Mouse (Mus musculus): ENCODE measurements around the gene Chst10. TPM values are rescaled to one million over a fixed set of nuclear protein-coding genes. Genes with fewer than 3 reads are reported as not detected.

Chst10 gene
- 1.3 and 1.8 TPM in 2 replicates for polyA plus RNA-seq (2015; fragmentation: Nextera tagmentation; extraction: Ambion mirVana)

DNA sequence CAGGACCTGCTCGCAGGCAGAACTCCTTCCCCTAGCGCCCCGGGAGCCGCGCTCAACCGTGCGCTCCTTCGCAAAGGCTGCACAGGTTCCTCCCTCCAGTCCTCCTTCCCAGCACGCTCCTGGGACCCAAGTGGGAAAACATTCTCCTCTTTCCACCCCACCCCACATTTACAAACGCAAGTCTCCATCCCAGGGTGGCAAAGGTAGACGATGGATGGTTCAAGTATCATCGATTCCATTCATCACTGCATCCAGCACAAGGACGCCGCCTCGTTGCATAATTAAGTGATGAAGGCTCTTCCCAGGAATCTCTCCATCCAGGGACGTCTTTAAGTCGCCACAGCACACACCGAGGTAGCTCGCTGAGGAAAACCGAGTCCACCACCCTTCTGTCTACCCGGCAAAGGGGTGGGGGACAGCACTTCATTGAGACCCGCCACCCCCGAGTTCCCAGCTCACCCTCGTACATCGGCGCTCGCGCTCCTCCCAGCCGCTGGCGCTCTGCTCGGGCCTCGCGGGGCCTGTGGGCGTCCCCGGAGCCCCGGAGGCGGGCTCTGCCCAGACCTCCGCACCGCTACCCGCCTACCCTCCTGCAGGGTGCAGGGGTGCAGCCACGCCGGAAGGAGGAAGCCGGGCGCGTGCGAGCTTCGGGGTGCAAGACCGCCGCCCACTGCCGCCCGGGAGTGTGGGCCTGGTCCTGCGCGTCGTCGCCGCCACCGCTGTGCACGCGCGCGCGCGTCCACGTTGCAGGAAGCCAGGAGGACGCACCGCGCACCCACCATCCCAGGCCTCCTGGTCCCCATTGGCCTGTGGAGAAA, at the start of gene Chst10:
TSS of gene Chst10 (minus strand) at position 731 of the 818 bp plus-strand sequence.
- peaks cover 2% of the 10 kb centered on the region; the same call in 1 of the 2 replicates for H3K4me1 ChIP-seq (replicated peaks; ENCODE audit: control insufficient read depth, insufficient read depth)
- no peaks in the 10 kb centered on the region for H3K9me3 ChIP-seq (ENCODE audit: control insufficient read depth, low read length)
- no peaks in the 10 kb centered on the region for H3K36me3 ChIP-seq (ENCODE audit: control insufficient read depth, insufficient read depth, low read length)
- 0 out of 2 replicates have a peak within 1 kb of the TSS, but pooled peaks have one; percentile 1 for H3K27ac ChIP-seq (replicated peaks)
- under 1% methylated on average over 56 of the region's 67 CpGs for WGBS
- no peaks in the 10 kb centered on the region for H3K27me3 ChIP-seq (ENCODE audit: control insufficient read depth, insufficient read depth, low read length)
- DNase-seq (ENCODE audit: low spot score) (peak; percentile 71), ATAC-seq (ENCODE audit: low FRiP score, low TSS enrichment) (peak; percentile 80)
- TF ChIP-seq EP300 (optimal IDR thresholded peaks at IDR 0.05), result no peak
- peak; percentile 17; the same call in 1 of the 2 replicates for TF ChIP-seq CTCF (IDR thresholded peaks at IDR 0.05; ENCODE audit: low read depth)
- H3K4me2 ChIP-seq (replicated peaks; ENCODE audit: low read depth), result peak within 1 kb of the TSS; percentile 88
- H3K4me3 ChIP-seq (ENCODE audit: low read depth, low read length), result peak within 1 kb of the TSS; percentile 57
- H3K9ac ChIP-seq (ENCODE audit: low read length), result peak within 1 kb of the TSS; percentile 52

DNA sequence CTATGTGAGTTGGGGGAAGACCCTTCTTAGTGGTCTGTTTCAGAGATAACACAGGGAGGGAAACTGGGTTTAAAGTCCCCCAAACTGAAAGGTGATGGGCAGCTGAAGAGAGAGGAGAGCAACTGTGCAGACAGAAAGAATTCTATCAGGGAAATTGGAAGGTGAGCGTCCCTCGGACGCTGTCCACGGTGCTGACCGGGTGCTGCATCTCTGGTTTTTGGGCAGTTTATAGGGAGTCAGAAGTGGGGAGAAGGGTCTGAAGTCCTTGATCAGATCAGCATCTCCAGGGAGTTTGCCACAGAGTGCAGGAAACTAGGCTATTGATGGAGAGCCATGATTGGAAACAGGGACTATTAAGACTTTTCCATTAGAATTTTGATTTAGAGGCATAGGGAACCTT, 41.6 kb upstream of the Chst10 start:
- 2% methylated on average over 5 of the region's 5 CpGs for WGBS
- no peak for ATAC-seq (ENCODE audit: low FRiP score, low TSS enrichment)
- Histone ChIP-seq H3K36me3 (ENCODE audit: control insufficient read depth, insufficient read depth, low read length) (no peaks in the 10 kb centered on the region), H3K4me1 (replicated peaks; ENCODE audit: control insufficient read depth, insufficient read depth) (no peaks in the 10 kb centered on the region), H3K27me3 (ENCODE audit: control insufficient read depth, insufficient read depth, low read length) (no peaks in the 10 kb centered on the region), H3K4me3 (ENCODE audit: low read depth, low read length) (no peak overlapping the region), H3K27ac (replicated peaks) (no peak overlapping the region), H3K9me3 (ENCODE audit: control insufficient read depth, low read length) (no peaks in the 10 kb centered on the region), H3K4me2 (replicated peaks; ENCODE audit: low read depth) (no peak overlapping the region), H3K9ac (ENCODE audit: low read length) (no peak overlapping the region)
- TF ChIP-seq EP300 (optimal IDR thresholded peaks at IDR 0.05), result no peak
- TF ChIP-seq CTCF (IDR thresholded peaks at IDR 0.05; ENCODE audit: low read depth), result no peak
- DNase-seq (ENCODE audit: low spot score), result peak; percentile 36

DNA sequence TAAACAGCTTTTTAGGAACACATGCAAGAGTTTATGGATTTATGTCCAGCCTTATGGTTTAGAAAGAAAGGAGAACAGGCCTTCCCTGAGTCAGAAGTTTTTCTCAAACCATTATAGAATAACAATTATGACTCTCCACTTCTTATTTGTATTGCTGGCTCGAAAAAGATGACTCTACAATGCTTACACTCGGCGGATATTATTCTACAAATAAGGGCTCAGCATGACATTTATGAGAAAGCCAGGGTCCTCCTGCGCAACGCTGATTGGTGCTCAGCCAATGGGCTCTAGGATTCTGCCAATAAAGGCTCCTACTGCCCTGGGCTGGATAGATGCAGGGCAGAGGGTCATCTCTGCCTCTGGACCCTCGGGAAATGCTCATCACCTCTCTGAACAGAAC, 40.9 kb upstream of the Chst10 start, which contains the start of gene Nms:
TSS of gene Nms (plus strand) at position 301 of the 400 bp plus-strand sequence.
- H3K4me3 ChIP-seq (ENCODE audit: low read depth, low read length), result no peak within 1 kb of the TSS
- no peaks in the 10 kb centered on the region for H3K27me3 ChIP-seq (ENCODE audit: control insufficient read depth, insufficient read depth, low read length)
- TF ChIP-seq CTCF (IDR thresholded peaks at IDR 0.05; ENCODE audit: low read depth), result no peak
- no peak for TF ChIP-seq EP300 (optimal IDR thresholded peaks at IDR 0.05)
- no peak within 1 kb of the TSS for H3K27ac ChIP-seq (replicated peaks)
- ATAC-seq (ENCODE audit: low FRiP score, low TSS enrichment) (no peak), DNase-seq (ENCODE audit: low spot score) (no peak)
- H3K9ac ChIP-seq (ENCODE audit: low read length), result no peak within 1 kb of the TSS
- WGBS, result 72% methylated on average over 6 of the region's 6 CpGs
- H3K4me2 ChIP-seq (replicated peaks; ENCODE audit: low read depth), result no peak within 1 kb of the TSS
- H3K9me3 ChIP-seq (ENCODE audit: control insufficient read depth, low read length), result no peaks in the 10 kb centered on the region
- no peaks in the 10 kb centered on the region for H3K36me3 ChIP-seq (ENCODE audit: control insufficient read depth, insufficient read depth, low read length)
- H3K4me1 ChIP-seq (replicated peaks; ENCODE audit: control insufficient read depth, insufficient read depth), result no peaks in the 10 kb centered on the region

DNA sequence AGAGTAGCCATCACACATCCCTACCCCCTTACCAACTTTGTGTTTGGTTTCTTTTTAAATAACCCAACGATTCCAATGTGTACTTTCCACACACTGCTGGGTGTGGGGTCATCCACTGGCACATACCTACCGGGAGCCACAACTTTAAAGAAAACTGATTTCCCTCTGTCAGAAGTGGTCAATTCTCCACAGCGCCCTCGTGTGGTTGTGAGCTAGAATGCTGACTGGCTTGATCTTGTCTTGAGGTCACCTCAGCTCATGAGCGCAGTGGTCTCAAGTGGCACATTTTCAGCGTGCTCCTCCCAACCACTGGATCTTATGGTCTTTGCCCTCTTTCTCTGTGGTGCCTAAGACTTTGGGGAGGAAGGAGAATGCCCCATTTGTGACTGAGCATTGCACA, 38.8 kb upstream of the Chst10 start:
- H3K4me2 ChIP-seq (replicated peaks; ENCODE audit: low read depth), result no peak overlapping the region
- TF ChIP-seq EP300 (optimal IDR thresholded peaks at IDR 0.05) (no peak), CTCF (IDR thresholded peaks at IDR 0.05; ENCODE audit: low read depth) (peak; percentile 76)
- H3K27me3 ChIP-seq (ENCODE audit: control insufficient read depth, insufficient read depth, low read length), result no peaks in the 10 kb centered on the region
- H3K27ac ChIP-seq (replicated peaks), result no peak overlapping the region
- 18% methylated on average over 6 of the region's 6 CpGs for WGBS
- no peak overlapping the region for H3K9ac ChIP-seq (ENCODE audit: low read length)
- no peak overlapping the region for H3K4me3 ChIP-seq (ENCODE audit: low read depth, low read length)
- peak; percentile 52 for DNase-seq (ENCODE audit: low spot score)
- no peaks in the 10 kb centered on the region for H3K4me1 ChIP-seq (replicated peaks; ENCODE audit: control insufficient read depth, insufficient read depth)
- H3K36me3 ChIP-seq (ENCODE audit: control insufficient read depth, insufficient read depth, low read length), result no peaks in the 10 kb centered on the region
- no peaks in the 10 kb centered on the region for H3K9me3 ChIP-seq (ENCODE audit: control insufficient read depth, low read length)
- no peak for ATAC-seq (ENCODE audit: low FRiP score, low TSS enrichment)

DNA sequence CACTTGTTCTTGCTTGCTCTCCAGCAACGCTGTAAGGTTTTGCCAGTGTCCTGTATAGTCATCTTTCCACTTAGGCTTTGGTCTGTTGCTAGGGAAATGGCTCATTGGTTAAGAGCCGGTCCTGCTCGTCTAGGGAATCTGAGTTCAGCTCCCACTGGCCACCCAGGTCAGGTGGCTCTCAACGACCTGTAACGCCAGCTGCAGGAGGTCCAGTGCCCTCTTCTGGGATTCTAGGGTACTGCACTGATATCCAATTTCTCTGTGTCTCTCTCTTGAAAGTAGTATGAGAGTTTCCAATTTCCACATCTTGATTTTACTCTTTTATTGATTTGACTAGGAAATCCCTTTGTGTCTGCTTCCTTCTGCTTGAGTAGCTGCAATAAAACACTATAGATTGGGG, 36.7 kb upstream of the Chst10 start:
- WGBS, result 23% methylated on average over 5 of the region's 5 CpGs
- Histone ChIP-seq H3K9me3 (ENCODE audit: control insufficient read depth, low read length) (no peaks in the 10 kb centered on the region), H3K36me3 (ENCODE audit: control insufficient read depth, insufficient read depth, low read length) (no peaks in the 10 kb centered on the region), H3K4me1 (replicated peaks; ENCODE audit: control insufficient read depth, insufficient read depth) (no peaks in the 10 kb centered on the region), H3K4me2 (replicated peaks; ENCODE audit: low read depth) (no peak overlapping the region), H3K27ac (replicated peaks) (no peak overlapping the region), H3K9ac (ENCODE audit: low read length) (no peak overlapping the region), H3K4me3 (ENCODE audit: low read depth, low read length) (no peak overlapping the region), H3K27me3 (ENCODE audit: control insufficient read depth, insufficient read depth, low read length) (no peaks in the 10 kb centered on the region)
- no peak for ATAC-seq (ENCODE audit: low FRiP score, low TSS enrichment)
- no peak for DNase-seq (ENCODE audit: low spot score)
- TF ChIP-seq EP300 (optimal IDR thresholded peaks at IDR 0.05), result no peak
- TF ChIP-seq CTCF (IDR thresholded peaks at IDR 0.05; ENCODE audit: low read depth), result peak; percentile 65

DNA sequence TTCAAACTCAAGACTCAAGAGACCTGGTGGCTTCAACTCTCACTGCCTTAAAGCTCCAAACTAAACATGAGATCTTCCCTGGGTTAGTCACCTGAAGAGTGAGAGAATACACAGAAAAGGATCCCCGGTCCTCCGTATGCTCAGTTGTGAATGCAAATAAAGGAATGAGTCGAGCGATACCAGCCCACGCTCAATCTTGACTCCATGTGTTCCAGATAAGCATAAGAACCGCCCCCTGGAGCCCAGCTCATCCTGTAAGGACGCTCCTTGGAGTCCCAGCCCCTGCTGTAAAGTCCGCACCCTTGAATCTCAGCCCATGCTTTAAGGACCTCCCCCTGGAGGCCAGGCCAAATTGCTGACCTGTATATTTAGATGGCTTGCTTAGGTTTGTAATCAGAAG, 32.8 kb upstream of the Chst10 start:
- 51% methylated on average over 8 of the region's 8 CpGs for WGBS
- Histone ChIP-seq H3K27ac (replicated peaks) (no peak overlapping the region), H3K36me3 (ENCODE audit: control insufficient read depth, insufficient read depth, low read length) (no peaks in the 10 kb centered on the region), H3K4me1 (replicated peaks; ENCODE audit: control insufficient read depth, insufficient read depth) (no peaks in the 10 kb centered on the region), H3K9me3 (ENCODE audit: control insufficient read depth, low read length) (no peaks in the 10 kb centered on the region), H3K9ac (ENCODE audit: low read length) (no peak overlapping the region), H3K4me2 (replicated peaks; ENCODE audit: low read depth) (no peak overlapping the region), H3K4me3 (ENCODE audit: low read depth, low read length) (no peak overlapping the region), H3K27me3 (ENCODE audit: control insufficient read depth, insufficient read depth, low read length) (no peaks in the 10 kb centered on the region)
- no peak for TF ChIP-seq CTCF (IDR thresholded peaks at IDR 0.05; ENCODE audit: low read depth)
- no peak for TF ChIP-seq EP300 (optimal IDR thresholded peaks at IDR 0.05)
- ATAC-seq (ENCODE audit: low FRiP score, low TSS enrichment), result no peak
- no peak for DNase-seq (ENCODE audit: low spot score)
